Mouse (Mus musculus): Measurements from ENCODE around the gene Ckmt2. TPM values are rescaled to one million over a fixed set of nuclear protein-coding genes. Genes with fewer than 3 reads are reported as not detected.

Ckmt2 gene
- polyA plus RNA-seq, 1 experiment from 2014 or later, result 32.2 TPM

GRCm38 (mm10) chr13:91824845-91825550 lies 51.7 kb downstream of the Ckmt2 start:
- Histone ChIP-seq H3K4me2 (ENCODE audit: low read length) (no peak overlapping the region), H3K27ac (replicated peaks in 1 of 2; ENCODE audit: control insufficient read depth in 1 of 2, insufficient read depth in 1 of 2, low read depth in 2 of 2, low read length in 2 of 2) (no peak overlapping the region), H3K9ac (ENCODE audit: low read length) (no peak overlapping the region), H3K27me3 (ENCODE audit: control insufficient read depth, insufficient read depth, low read length) (no peaks in the 10 kb centered on the region), H3K4me1 (ENCODE audit: control insufficient read depth in 2 of 2, insufficient read depth in 2 of 2, low read length in 2 of 2) (no peaks in the 10 kb centered on the region), H3K36me3 (ENCODE audit: control insufficient read depth, insufficient read depth, low read length) (no peaks in the 10 kb centered on the region), H3K9me3 (ENCODE audit: control insufficient read depth, low read length) (no peaks in the 10 kb centered on the region), H3K4me3 (ENCODE audit: control insufficient read depth in 1 of 2, insufficient read depth in 1 of 2, low read depth in 1 of 2, low read length in 2 of 2) (no peak overlapping the region)
- WGBS, result 69% methylated on average over 4 of the region's 4 CpGs
- no peak for ATAC-seq (ENCODE audit: insufficient number of reproducible peaks, insufficient read depth, low FRiP score, low read depth)

DNA sequence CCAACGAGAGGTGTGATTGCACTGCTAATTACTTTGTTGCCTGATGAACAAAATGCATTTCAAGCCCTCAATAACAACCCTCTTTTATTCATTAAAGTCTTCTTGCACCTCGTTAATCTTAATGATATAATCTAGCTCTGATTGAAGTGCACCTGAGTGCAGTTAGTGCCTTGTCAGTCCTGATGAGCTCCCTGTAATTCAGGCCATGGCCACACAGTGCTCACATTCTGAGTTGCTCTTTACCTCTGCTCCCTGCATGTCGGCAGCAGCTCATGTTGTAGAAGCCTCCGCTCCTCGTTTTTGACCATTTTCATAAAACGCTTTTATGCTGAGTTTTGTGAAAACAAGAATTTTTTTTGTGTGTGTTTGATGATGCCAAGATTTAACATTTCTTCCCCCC lies 53.0 kb downstream of the Ckmt2 start:
- no peaks in the 10 kb centered on the region for H3K27me3 ChIP-seq (ENCODE audit: control insufficient read depth, insufficient read depth, low read length)
- H3K9me3 ChIP-seq (ENCODE audit: control insufficient read depth, low read length), result no peaks in the 10 kb centered on the region
- H3K9ac ChIP-seq (ENCODE audit: low read length), result no peak overlapping the region
- no peak overlapping the region for H3K4me3 ChIP-seq (ENCODE audit: control insufficient read depth in 1 of 2, insufficient read depth in 1 of 2, low read depth in 1 of 2, low read length in 2 of 2)
- ATAC-seq (ENCODE audit: insufficient number of reproducible peaks, insufficient read depth, low FRiP score, low read depth), result no peak
- H3K36me3 ChIP-seq (ENCODE audit: control insufficient read depth, insufficient read depth, low read length), result no peaks in the 10 kb centered on the region
- no peak overlapping the region for H3K4me2 ChIP-seq (ENCODE audit: low read length)
- 72% methylated on average over 6 of the region's 6 CpGs for WGBS
- H3K4me1 ChIP-seq (ENCODE audit: control insufficient read depth in 2 of 2, insufficient read depth in 2 of 2, low read length in 2 of 2), result no peaks in the 10 kb centered on the region
- no peak overlapping the region for H3K27ac ChIP-seq (replicated peaks in 1 of 2; ENCODE audit: control insufficient read depth in 1 of 2, insufficient read depth in 1 of 2, low read depth in 2 of 2, low read length in 2 of 2)

GRCm38 (mm10) chr13:91814670-91815069 lies 62.0 kb downstream of the Ckmt2 start:
- WGBS, result 86% methylated on average over 5 of the region's 5 CpGs
- Histone ChIP-seq H3K4me2 (ENCODE audit: low read length) (no peak overlapping the region), H3K36me3 (ENCODE audit: control insufficient read depth, insufficient read depth, low read length) (no peaks in the 10 kb centered on the region), H3K9me3 (ENCODE audit: control insufficient read depth, low read length) (no peaks in the 10 kb centered on the region), H3K4me3 (ENCODE audit: control insufficient read depth in 1 of 2, insufficient read depth in 1 of 2, low read depth in 1 of 2, low read length in 2 of 2) (no peak overlapping the region), H3K9ac (ENCODE audit: low read length) (no peak overlapping the region), H3K27ac (replicated peaks in 1 of 2; ENCODE audit: control insufficient read depth in 1 of 2, insufficient read depth in 1 of 2, low read depth in 2 of 2, low read length in 2 of 2) (no peak overlapping the region), H3K4me1 (ENCODE audit: control insufficient read depth in 2 of 2, insufficient read depth in 2 of 2, low read length in 2 of 2) (no peaks in the 10 kb centered on the region), H3K27me3 (ENCODE audit: control insufficient read depth, insufficient read depth, low read length) (no peaks in the 10 kb centered on the region)
- ATAC-seq (ENCODE audit: insufficient number of reproducible peaks, insufficient read depth, low FRiP score, low read depth), result no peak

GRCm38 (mm10) chr13:91809476-91809875 lies 67.2 kb downstream of the Ckmt2 start:
- H3K9ac ChIP-seq (ENCODE audit: low read length), result no peak overlapping the region
- ATAC-seq (ENCODE audit: insufficient number of reproducible peaks, insufficient read depth, low FRiP score, low read depth), result no peak
- no peaks in the 10 kb centered on the region for H3K27me3 ChIP-seq (ENCODE audit: control insufficient read depth, insufficient read depth, low read length)
- no peaks in the 10 kb centered on the region for H3K9me3 ChIP-seq (ENCODE audit: control insufficient read depth, low read length)
- H3K36me3 ChIP-seq (ENCODE audit: control insufficient read depth, insufficient read depth, low read length), result peaks cover 16% of the 10 kb centered on the region
- no peak overlapping the region for H3K27ac ChIP-seq (replicated peaks in 1 of 2; ENCODE audit: control insufficient read depth in 1 of 2, insufficient read depth in 1 of 2, low read depth in 2 of 2, low read length in 2 of 2)
- no peak overlapping the region for H3K4me2 ChIP-seq (ENCODE audit: low read length)
- 41% methylated on average over 2 of the region's 2 CpGs for WGBS
- H3K4me3 ChIP-seq (ENCODE audit: control insufficient read depth in 1 of 2, insufficient read depth in 1 of 2, low read depth in 1 of 2, low read length in 2 of 2), result no peak overlapping the region
- peaks cover 4% of the 10 kb centered on the region in 2 experiments; a peak in 3 of 4 replicates for H3K4me1 ChIP-seq (ENCODE audit: control insufficient read depth in 2 of 2, insufficient read depth in 2 of 2, low read length in 2 of 2)

GRCm38 (mm10) chr13:91807874-91808575 lies 68.7 kb downstream of the Ckmt2 start:
- Histone ChIP-seq H3K27ac (replicated peaks in 1 of 2; ENCODE audit: control insufficient read depth in 1 of 2, insufficient read depth in 1 of 2, low read depth in 2 of 2, low read length in 2 of 2) (peak overlapping the region; percentile 90 to 94), H3K36me3 (ENCODE audit: control insufficient read depth, insufficient read depth, low read length) (peaks cover 19% of the 10 kb centered on the region), H3K9ac (ENCODE audit: low read length) (peak overlapping the region; percentile 97), H3K4me1 (ENCODE audit: control insufficient read depth in 2 of 2, insufficient read depth in 2 of 2, low read length in 2 of 2) (peaks cover 4% of the 10 kb centered on the region in 2 experiments; a peak in 3 of 4 replicates), H3K4me2 (ENCODE audit: low read length) (peak overlapping the region; percentile 73), H3K4me3 (ENCODE audit: control insufficient read depth in 1 of 2, insufficient read depth in 1 of 2, low read depth in 1 of 2, low read length in 2 of 2) (peak overlapping the region; percentile 87 to 98), H3K9me3 (ENCODE audit: control insufficient read depth, low read length) (no peaks in the 10 kb centered on the region), H3K27me3 (ENCODE audit: control insufficient read depth, insufficient read depth, low read length) (no peaks in the 10 kb centered on the region)
- 39% methylated on average over 20 of the region's 20 CpGs for WGBS
- no peak for ATAC-seq (ENCODE audit: insufficient number of reproducible peaks, insufficient read depth, low FRiP score, low read depth)

GRCm38 (mm10) chr13:91807155-91807839 lies 69.4 kb downstream of the Ckmt2 start, which contains the start of gene Zcchc9:
Gene Zcchc9, minus strand, starts transcription at chr13:91807705.
- Histone ChIP-seq H3K4me2 (ENCODE audit: low read length) (peak within 1 kb of the TSS; percentile 73), H3K36me3 (ENCODE audit: control insufficient read depth, insufficient read depth, low read length) (peaks cover 19% of the 10 kb centered on the region), H3K9ac (ENCODE audit: low read length) (peak within 1 kb of the TSS; percentile 97), H3K4me1 (ENCODE audit: control insufficient read depth in 2 of 2, insufficient read depth in 2 of 2, low read length in 2 of 2) (peaks cover 4% of the 10 kb centered on the region in 2 experiments; a peak in 3 of 4 replicates), H3K27ac (replicated peaks in 1 of 2; ENCODE audit: control insufficient read depth in 1 of 2, insufficient read depth in 1 of 2, low read depth in 2 of 2, low read length in 2 of 2) (peak within 1 kb of the TSS; percentile 90 to 94), H3K4me3 (ENCODE audit: control insufficient read depth in 1 of 2, insufficient read depth in 1 of 2, low read depth in 1 of 2, low read length in 2 of 2) (peak within 1 kb of the TSS; percentile 87 to 98), H3K9me3 (ENCODE audit: control insufficient read depth, low read length) (no peaks in the 10 kb centered on the region), H3K27me3 (ENCODE audit: control insufficient read depth, insufficient read depth, low read length) (no peaks in the 10 kb centered on the region)
- peak; percentile 94 for ATAC-seq (ENCODE audit: insufficient number of reproducible peaks, insufficient read depth, low FRiP score, low read depth)
- under 1% methylated on average over 49 of the region's 50 CpGs for WGBS
